Mouse (Mus musculus): ENCODE results near the gene Smok3c.
"Not testable (repeated sequence)": the region's sequence is repeated elsewhere in the genome, so short reads cannot be mapped to it uniquely, and the experiment has no call there.

Smok3c gene

DNA sequence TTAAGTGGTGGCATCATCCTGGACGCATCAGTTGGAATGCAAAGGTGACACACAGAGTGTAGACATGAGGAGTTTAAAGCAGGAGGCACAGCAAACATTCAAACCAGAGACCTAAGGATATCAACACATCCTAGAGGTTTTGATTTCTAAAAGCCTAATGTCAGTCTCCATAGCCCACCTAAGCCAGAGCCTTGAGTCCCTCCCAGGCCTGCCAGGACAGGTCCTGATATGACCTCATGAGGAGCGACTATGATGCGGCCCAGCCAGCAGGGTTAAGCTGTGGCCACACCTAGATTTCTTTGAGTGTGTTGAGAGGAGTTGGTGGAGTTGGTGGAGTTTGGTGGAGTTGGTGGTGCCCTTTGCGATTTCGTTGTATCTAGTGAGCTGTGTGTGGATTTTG lies at the start of gene Smok3c:
TSS of gene Smok3c (plus strand) at position 301 of the 400 bp plus-strand sequence.
- DNase-seq (ENCODE audit: low spot score in 2 of 2), result not testable (repeated sequence)

DNA sequence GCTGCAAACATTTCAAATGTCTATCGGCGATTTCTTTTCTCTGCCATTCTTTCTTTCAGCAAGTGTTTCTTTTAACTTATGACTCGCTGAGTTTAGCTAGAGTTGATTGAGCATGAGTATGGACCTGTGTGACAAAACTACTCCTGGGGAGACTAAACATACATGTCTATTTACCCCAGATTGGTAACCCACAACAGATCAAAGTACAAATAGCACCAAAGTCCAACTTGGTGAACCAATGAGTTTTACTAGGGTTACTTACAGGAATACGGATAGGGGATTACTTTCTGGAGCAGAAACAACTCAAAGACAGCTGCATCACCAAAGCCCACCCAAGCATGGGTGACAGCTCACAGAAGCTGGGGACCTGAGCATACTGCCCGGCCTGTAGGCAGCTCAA lies 43.6 kb upstream of the Smok3c start:
- no peak for DNase-seq (ENCODE audit: low spot score in 2 of 2)

DNA sequence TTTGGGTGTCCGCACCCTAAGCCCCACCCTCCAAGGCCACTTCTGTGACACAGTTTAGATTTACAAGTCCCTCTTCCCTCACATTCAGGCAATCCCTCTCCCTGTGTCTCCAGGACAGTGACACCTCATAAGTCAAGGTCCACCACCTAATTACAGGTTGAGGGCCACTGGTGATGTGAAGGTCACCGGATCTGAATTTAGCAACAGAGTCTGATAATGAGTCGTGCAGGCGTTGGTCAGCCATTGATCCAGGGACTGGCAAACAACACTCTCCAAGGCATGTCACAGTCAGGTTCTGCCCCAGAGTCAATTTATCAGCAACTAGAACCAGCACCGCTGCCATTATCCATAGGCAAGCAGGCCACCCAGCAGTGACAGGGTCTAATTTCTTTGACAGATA lies 40.6 kb upstream of the Smok3c start:
- no peak for DNase-seq (ENCODE audit: low spot score in 2 of 2)

DNA sequence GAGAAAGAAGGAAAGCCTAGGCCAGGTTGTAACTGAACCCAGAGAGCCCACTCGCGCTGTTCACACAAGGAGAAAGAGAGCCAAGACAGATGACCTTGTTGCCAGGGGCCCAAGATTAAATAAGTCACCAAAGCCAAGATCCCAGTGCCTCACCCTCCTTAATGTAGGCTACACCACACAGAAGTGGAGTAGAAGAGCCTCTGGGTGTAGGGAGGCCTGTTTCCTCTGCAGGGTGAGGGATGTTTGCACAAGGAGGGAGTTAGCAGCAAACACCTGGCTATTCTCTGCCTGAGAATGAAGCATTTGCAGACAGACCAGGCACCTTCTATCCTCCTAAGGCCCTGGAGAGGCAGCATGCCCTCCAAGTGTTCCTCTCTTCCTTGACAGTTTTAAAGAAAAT lies 36.5 kb upstream of the Smok3c start:
- no peak for DNase-seq (ENCODE audit: low spot score in 2 of 2)

DNA sequence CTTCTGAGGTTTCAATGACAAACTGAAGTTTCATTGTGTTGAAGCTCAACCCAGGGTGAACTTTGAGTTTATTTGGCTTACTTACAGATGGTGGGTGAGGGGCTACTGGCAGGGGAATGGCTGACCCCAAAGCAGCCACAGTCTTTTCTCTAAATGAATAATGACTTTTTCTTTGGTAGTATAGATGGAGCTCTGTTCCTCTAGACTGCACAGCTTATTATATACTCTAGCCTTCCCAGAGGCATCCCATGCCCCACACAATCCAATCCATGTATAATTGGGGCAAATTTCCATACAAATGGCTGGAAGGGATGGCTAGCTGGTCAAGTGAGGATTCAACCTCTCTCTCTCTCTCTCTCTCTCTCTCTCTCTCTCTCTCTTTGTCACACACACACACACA lies 36.0 kb upstream of the Smok3c start:
- DNase-seq (ENCODE audit: low spot score in 2 of 2), result no peak

DNA sequence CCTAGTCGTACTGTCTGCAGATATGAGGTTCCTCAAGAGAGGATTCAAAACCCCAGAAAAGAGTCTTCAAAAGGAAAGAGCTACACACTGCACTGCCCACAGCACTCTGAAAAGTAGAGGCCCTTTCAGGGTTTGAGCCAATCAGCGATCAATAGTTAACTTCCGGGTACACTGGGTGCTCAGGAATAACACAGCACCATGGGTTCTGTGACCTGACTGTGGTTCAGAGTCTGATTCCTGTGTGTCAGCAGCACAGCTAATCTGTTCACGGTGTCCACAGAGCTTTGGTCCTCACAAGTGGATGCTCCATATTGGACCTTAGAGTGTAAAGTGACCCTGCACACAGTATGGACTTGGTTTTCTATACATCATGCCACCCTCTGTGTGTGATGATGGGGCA lies 33.4 kb upstream of the Smok3c start:
- not testable (repeated sequence) for DNase-seq (ENCODE audit: low spot score in 2 of 2)

DNA sequence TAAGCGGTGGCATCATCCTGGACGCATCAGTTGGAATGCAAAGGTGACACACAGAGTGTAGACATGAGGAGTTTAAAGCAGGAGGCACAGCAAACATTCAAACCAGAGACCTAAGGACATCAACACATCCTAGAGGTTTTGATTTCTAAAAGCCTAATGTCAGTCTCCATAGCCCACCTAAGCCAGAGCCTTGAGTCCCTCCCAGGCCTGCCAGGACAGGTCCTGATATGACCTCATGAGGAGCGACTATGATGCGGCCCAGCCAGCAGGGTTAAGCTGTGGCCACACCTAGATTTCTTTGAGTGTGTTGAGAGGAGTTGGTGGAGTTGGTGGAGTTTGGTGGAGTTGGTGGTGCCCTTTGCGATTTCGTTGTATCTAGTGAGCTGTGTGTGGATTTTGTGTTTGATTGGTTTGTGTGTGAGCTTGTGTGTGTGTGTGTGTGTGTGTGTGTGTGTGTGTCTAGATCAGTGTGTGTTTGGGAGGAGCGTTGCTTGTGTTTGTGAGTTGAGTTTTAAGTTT lies 32.0 kb upstream of the Smok3c start, which contains the start of the genes Smok3a and Smok3b:
TSS of gene Smok3a (plus strand) at position 301 of the 519 bp plus-strand sequence.
TSS of gene Smok3b (plus strand) at position 469 of the 519 bp plus-strand sequence.
- DNase-seq (ENCODE audit: low spot score in 2 of 2), result not testable (repeated sequence)

DNA sequence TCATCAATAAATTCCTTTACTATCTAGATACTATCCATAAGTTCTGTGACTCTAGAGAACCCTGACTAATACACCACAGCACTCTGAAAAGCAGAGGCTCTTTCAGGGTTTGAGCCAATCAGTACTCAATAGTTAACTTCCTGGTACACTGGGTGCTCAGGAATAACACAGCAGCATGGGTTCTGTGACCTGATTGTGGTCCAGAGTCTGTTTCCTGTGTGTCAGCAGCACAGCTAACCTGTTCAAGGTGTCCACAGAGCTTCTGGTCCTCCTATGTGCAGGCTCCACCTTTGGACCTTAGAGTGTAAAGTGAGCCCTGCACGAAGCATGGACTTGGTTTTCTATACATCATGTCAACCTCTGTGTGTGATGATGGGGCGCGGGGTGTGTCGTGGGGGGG lies 20.8 kb downstream of the Smok3c start:
- no peak for DNase-seq (ENCODE audit: low spot score in 2 of 2)

DNA sequence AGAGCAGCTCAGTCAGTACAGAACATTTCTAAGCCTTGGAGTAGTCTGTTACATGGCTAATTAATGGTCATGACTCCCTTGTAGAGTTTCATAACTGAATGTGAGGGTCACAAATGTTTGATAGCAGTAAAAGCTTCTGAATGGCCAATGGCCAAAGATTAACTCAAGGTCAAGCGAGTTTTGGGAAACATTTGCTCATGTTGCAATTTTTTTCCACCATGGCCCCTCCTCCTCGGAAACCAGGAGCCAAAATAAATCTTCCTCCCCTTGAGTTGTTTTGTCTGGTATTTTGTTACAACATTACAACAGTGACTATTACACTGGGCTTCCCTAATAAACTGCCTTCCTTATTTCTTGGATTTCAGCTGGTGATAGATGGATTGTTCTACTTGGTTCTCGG lies 22.7 kb downstream of the Smok3c start:
- DNase-seq (ENCODE audit: low spot score in 2 of 2), result no peak

DNA sequence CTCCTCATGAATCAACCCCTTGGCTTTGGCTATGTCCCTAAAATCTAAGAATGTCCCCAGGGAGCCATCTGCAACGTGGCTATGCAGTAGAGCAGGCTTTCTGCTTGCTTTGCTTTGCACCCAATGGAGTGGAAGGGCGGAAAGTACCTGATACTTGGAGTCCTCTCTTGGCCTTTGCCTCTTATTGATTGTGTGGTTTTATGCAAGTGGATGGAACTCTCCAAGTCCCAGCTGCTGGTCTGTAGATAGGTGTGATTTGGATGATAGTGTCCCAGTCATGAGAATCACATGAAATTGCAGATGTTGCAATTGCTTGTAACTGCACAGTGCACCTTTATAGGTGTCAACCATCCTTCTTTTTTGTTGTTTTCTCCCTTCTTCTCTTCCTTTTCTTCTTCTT lies 23.2 kb downstream of the Smok3c start:
- DNase-seq (ENCODE audit: low spot score in 2 of 2), result no peak

DNA sequence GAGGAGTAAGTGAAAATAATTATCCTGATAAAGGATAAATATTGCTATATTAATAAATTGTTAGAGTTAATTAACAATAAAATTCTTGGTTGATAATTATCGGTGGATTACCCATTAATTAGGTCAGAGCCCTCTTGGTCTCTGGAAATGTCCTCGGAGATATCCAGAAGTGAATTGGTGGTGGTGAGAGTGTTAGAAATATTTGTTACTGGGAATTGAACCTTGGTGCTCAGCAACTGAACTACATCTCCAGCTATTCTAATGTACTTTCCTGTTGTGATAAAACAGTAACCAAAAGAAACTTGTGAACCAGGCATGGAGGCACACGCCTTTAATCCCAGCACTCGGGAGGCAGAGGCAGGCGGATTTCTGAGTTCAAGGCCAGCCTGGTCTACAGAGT lies 27.5 kb downstream of the Smok3c start:
- no peak for DNase-seq (ENCODE audit: low spot score in 2 of 2)

DNA sequence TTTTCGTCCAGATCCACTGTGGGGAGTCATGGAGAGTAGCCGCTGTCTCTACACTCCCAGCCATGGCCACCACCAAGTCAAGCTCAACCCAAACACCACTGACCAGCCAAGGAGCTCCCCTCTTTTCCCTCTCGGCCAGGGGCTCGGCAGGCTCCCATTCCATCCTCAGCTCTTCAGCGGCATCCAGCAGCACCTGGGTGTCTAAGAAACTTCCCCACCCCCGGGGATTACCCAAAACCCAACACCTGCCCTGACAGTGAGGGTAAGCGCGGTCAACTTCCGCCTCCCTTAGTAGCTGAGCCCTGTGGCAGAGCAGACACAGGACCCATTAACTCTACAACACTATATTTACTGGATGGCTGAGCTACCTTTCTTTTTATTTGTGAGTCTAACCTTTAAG lies 28.5 kb downstream of the Smok3c start:
- no peak for DNase-seq (ENCODE audit: low spot score in 2 of 2)

DNA sequence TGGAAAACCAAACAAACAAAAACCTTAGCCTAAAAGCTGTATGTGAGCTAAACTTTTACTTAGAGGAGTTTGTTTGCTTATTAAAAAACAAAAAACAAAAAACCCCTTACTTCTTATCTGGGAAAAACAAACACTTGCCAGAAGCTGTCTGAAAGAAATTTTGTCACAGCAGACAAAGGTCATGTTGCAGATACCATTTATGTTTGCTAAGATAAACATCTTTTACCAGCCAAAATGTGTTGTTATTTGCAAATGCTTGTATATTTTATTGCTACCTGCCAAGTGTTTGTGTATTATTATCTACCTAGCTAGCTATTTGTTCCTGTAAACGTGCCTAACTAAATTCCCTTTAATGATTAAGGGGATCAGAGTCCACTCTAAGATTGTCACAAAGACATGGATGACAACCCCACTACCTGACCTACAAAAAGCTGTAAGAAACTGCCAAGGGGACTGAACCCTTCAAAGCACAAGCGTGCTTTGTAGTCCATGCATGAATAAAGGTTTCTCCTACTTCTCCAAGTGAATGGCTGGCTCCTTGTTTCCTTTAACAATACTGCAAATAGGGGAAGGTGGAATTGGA lies 30.4 kb downstream of the Smok3c start:
- DNase-seq (ENCODE audit: low spot score in 2 of 2), result no peak

DNA sequence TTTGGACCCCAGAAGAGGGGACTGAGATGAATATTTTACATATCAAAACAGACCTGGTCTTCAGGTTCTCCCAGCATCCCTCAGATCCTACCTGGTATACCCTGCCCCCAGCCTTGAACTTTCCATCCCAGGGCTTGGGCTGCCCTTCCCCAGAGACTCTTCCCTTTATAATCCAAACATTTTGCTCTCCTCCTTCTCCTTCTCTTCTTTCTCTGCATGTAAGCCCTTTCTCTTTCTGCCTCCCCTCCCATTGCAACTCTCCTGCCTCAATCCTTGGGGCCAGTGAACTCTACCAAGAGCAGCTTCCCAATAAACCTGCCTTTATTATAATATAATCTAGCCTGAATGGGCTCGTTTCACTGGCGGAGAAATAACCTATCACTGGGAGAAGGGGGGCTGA lies 30.9 kb downstream of the Smok3c start:
- DNase-seq (ENCODE audit: low spot score in 2 of 2), result no peak

DNA sequence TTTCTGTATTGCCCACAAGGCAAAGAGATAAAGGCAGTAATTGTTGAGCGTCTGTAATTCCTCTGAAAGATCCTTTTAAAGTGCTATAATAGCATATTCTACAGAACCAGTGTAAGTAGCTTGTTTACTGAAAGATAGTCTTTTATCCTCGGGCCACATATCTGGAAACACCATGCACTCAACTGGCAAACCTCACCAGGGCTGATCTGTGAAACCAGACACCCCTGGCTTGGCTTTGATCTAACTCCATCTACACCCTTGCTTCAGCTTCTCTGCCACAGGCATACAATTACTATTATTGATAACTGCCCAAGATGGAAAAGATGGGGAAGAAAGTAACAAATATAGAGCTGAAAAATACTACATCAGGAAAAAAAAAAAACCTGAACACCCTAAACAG lies 31.5 kb downstream of the Smok3c start:
- DNase-seq (ENCODE audit: low spot score in 2 of 2), result no peak

DNA sequence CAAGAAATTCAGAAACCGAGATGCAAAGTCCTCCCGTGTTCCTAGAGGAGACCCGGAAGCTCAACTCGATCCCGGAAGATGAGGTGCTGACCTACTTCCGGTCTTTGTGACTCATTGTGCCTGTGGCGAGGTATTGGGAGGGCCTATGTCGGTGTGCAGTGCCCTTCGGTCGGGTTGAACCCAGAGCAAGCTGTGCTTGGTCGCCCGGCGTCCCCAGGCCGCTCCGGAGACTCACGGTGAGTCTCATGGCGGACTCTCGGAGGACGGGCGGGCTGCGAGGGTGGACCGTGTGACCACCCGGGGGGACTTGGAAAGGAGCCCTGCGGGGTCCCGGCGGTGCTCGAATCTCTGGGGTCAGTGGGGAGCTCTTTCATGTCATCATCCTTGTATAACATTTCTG lies 32.0 kb downstream of the Smok3c start, which contains the start of gene Zkscan1:
TSS of gene Zkscan1 (plus strand) at position 89 of the 400 bp plus-strand sequence.
- peak; percentile 81 to 85 for DNase-seq (ENCODE audit: low spot score in 2 of 2)

DNA sequence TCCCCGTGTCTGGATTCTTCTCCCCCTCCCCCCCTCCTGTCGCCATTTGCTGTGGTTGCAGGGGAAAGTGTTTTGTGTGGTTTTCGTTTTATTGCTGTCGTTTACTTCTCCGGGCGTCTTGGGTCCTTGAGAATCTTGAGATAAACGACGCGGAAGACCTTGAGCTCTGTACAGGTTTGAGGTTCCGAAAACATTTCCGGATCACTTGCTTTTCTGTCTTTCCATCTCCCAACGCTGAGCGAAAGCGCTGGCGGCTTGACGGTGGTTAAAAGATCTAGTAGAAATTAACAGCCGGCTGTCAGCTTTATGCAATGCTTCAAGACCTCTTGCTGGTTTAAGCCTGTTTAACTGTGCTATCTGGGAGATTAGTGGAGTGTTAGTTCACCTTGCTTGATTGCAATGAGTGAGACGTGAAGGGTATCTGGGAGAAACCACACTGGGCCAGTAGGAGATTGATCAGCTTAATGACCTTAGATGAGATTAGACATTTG lies 32.5 kb downstream of the Smok3c start:
- peak in 1 of 2 experiments; percentile 15 for DNase-seq (ENCODE audit: low spot score in 2 of 2)

DNA sequence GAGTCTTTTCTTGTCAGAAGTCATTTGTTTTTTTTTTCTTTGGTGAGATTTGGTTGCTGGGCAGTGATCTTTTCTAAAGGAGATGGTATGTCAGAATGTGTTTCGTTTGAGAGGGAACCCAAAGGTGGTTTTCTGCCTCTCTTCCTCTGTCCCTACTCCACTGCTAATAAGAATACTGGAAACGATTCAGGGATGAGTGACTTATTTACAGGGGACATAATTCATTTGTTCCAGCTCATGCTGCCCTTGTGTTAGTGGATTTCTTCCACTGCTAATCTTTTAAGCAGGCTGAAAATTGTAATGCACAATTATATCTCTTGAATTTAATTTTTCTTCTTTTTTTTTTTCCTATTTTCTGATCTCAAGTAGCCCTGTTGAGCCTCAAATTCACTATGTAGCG lies 33.8 kb downstream of the Smok3c start:
- no peak for DNase-seq (ENCODE audit: low spot score in 2 of 2)

DNA sequence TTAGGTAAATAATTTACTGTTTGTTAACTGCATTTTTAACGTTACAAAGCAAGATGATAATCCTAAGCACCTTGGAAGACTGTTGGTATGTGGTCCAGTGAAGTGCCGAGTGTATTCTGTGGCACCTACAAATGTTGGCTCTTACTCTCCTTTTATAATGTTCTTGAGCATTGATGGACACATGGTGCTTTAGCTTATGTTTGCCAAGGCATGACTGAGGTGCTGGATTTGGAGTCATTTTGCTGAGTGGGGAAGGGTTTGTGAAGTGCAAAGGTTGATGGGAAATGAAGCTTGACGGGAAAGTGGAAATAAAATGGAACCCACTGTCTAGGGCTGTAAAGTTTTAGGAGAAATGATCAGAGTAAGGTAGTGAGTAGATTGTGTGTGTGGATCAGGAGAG lies 35.4 kb downstream of the Smok3c start:
- no peak for DNase-seq (ENCODE audit: low spot score in 2 of 2)

DNA sequence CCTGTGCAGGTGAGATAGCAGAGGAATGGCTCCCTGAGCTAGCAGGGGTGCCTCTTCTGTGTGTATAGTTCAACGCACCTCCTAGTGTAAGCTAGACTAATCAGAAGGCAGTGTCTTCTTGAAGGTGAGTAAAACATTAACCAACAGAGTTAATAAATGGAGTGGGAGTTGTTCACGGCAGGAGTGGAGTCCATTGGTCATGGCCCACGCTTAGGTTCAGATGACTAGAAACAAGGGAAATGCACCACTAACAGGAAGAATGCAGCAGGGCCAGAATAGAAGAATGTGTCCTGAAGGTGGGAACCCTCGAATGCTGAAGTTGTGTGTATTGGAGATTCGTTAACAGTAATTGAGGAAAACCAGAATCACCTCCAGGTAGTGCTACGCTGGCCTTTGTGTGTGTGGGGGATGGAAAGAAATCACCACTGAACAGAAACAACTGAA lies 36.1 kb downstream of the Smok3c start:
- no peak for DNase-seq (ENCODE audit: low spot score in 2 of 2)

DNA sequence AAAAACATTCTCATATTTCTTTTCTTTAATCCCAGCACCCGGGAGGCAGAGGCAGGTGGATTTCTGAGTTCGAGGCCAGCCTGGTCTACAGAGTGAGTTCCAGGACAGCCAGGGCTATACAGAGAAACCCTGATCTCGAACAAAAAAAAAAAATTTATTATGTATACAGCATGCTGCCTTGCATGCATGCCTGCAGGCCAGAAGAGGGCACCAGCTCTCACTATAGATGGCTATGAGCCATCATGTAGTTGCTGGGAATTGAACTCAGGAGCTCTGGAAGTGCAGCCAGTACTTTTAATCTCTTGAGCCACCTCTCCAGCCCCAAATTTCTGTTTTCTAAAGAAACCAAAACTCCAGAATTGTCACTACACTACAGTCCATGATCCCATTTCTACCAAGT lies 37.3 kb downstream of the Smok3c start:
- DNase-seq (ENCODE audit: low spot score in 2 of 2), result no peak

DNA sequence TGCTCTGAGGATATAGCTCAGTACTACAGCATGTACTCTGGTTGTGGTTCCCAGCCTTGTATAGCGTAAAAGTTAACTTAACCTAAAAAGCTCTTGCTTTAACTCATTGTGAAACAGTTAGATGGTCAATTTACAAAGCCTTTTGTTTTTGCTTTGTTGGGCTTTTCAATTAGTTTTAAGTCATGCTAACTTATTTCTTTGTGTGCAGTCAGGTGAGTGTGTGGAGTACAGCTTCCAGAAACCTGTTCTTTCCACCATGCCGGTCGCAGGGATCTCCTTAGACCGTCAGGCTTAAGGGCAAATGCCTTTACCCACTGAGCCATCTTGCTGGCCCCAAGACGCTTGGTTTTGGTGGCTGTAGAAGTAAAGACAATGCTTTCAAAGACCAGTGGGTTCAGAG lies 37.7 kb downstream of the Smok3c start:
- DNase-seq (ENCODE audit: low spot score in 2 of 2), result no peak

DNA sequence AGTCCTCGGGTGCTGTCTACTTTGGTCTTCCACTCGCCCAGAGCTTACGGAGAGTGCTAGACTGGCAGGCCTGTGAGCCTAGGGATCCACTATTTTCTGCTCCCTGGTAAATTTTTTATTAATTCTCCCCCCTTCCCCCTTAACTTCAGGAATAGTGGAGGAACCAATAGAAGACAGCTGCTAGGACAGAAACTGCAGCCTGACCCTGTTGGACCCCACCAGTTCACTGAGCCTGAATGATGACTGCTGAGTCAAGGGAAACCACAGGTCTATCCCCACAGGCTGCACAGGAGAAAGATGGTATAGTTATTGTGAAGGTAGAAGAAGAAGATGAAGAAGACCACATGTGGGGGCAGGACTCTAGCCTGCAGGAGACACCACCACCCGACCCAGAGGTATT lies 39.8 kb downstream of the Smok3c start:
- DNase-seq (ENCODE audit: low spot score in 2 of 2), result no peak

DNA sequence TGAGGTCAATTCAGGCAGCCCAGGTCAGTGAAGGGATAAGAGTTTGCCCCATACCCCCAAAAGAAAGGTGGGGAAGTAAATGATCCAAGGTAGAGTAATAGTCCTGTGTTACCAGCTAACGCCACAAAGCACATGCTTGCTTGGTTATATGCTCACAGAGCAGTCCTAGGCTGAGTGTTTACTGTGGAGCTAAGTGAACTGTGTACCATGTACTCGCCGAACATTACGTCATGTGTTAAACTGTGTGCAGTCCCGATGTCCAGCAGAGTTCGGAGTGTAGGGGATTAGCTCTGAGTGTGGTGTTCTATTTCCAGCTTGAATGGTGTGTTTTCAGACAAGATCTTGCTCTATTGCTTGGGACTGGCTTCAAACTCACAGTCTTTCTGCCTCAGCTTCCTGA lies 41.5 kb downstream of the Smok3c start:
- DNase-seq (ENCODE audit: low spot score in 2 of 2), result no peak

All from natural killer cell, adult 2 months (primary cell).